Mouse (Mus musculus) heart, embryonic 15.5 days (tissue): Measurements from ENCODE around the gene Tmem120b. TPM values are rescaled to one million over a fixed set of nuclear protein-coding genes. Genes with fewer than 3 reads are reported as not detected.

Experiments
- ATAC-seq: fragments of 200-750 bp; cut with Nextera tagmentation; replicated peaks from 2 replicates; pipeline ENCODE4 v1.8.0; 2017; ENCODE audit warnings: low read depth, moderate TSS enrichment; ENCODE audit not compliant: insufficient number of reproducible peaks, insufficient read depth, low FRiP score
- H3K27ac ChIP-seq: fragments of 300-500 bp; sonication (generic); 2 replicates; pipeline ENCODE4 v1.5.1; 2015; ENCODE audit warnings: mild to moderate bottlenecking, inconsistent platforms
- H3K27me3 ChIP-seq: fragments of 300-500 bp; sonication (generic); 2 replicates; pipeline ENCODE4 v1.6.1; 2015; ENCODE audit warnings: inconsistent platforms
- H3K36me3 ChIP-seq: fragments of 300-500 bp; sonication (generic); 2 replicates; pipeline ENCODE4 v1.6.1; 2015; ENCODE audit warnings: mild to moderate bottlenecking, inconsistent platforms
- H3K4me1 ChIP-seq: fragments of 300-500 bp; sonication (generic); replicated peaks from 2 replicates; pipeline ENCODE4 v1.6.1; 2015; ENCODE audit warnings: inconsistent platforms
- H3K4me2 ChIP-seq: fragments of 300-500 bp; sonication (generic); 2 replicates; pipeline ENCODE4 v1.6.1; 2015; ENCODE audit warnings: inconsistent platforms, mild to moderate bottlenecking, moderate library complexity
- H3K4me3 ChIP-seq: fragments of 300-500 bp; sonication (generic); 2 replicates; pipeline ENCODE4 v1.5.1; 2015; ENCODE audit warnings: mild to moderate bottlenecking, inconsistent platforms
- H3K9ac ChIP-seq: fragments of 300-500 bp; sonication (generic); 2 replicates; pipeline ENCODE4 v1.6.1; 2015; ENCODE audit warnings: mild to moderate bottlenecking, inconsistent platforms
- H3K9me3 ChIP-seq: fragments of 300-500 bp; sonication (generic); replicated peaks from 2 replicates; pipeline ENCODE4 v1.6.1; 2016; ENCODE audit warnings: inconsistent platforms
- WGBS: fragments of 180-500 bp; shearing (Covaris S2); methylation state at CpG from one replicate; pipeline ENCODE4 v1.1.7; 2015; ENCODE audit warnings: mixed read lengths; 5-methylcytosine and 5-hydroxymethylcytosine counted together
- polyA plus RNA-seq: library from polyadenylated mRNA; unstranded; fragments of >200 nt; fragmentation: Nextera tagmentation; extraction: Ambion mirVana; gene quantifications from 2 replicates; pipeline ENCODE4 v1.2.1, GENCODE M21; 2015

Gene Tmem120b
- polyA plus RNA-seq, 1 experiment from 2014 or later: 11.3 TPM

DNA sequence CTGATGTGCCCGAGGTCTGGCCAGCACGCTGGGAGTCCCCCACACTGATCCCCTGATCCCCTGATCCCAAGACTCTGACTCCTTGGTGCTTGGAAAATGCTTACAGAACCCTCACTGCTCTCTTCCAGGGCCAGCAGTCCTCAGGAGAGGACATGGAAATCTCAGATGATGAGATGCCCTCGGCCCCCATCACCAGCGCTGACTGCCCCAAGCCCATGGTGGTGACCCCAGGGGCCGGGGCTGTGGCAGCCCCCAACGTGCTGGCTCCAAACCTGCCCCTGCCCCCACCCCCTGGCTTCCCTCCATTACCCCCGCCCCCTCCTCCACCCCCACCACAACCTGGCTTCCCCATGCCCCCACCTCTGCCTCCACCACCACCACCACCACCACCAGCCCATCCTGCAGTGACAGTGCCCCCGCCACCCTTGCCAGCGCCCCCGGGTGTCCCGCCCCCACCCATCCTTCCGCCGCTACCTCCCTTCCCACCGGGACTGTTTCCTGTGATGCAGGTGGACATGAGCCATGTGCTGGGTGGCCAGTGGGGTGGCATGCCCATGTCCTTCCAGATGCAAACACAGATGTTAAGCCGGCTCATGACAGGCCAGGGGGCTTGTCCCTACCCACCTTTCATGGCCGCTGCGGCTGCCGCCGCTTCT, 83.6 kb downstream of the Tmem120b start:
- H3K4me1 ChIP-seq: peaks cover 45% of the 10 kb centered on the region
- H3K4me2 ChIP-seq: no peak overlapping the region
- no peaks in the 10 kb centered on the region for H3K27me3 ChIP-seq
- H3K36me3 ChIP-seq: peaks cover 63% of the 10 kb centered on the region
- WGBS: 91% methylated on average over 18 of the region's 19 CpGs
- H3K9me3 ChIP-seq: no peaks in the 10 kb centered on the region
- ATAC-seq: no peak
- H3K27ac ChIP-seq: no peak overlapping the region
- H3K4me3 ChIP-seq: no peak overlapping the region
- no peak overlapping the region for H3K9ac ChIP-seq

DNA sequence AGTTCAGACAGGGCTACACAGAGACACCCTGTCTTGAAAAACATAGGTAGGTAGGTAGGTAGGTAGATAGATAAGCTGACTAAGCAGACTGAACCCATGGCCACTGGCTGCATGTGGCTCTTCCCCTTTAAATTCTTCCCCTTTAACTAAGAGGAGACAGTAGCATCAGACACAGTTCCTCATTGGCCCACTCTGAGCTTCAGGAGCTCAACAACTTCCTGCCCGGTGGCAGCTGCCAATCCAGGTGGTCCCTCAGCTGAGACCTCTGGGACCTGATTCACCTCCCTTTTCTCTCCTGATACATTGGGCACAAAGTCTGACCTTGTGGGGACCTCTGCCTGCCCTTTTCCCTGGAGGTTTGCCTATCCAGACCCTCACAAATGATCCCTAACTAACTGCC, 84.7 kb downstream of the Tmem120b start:
- H3K4me3 ChIP-seq: no peak overlapping the region
- H3K36me3 ChIP-seq: peaks cover 63% of the 10 kb centered on the region
- H3K9me3 ChIP-seq: no peaks in the 10 kb centered on the region
- no peak for ATAC-seq
- H3K27me3 ChIP-seq: no peaks in the 10 kb centered on the region
- H3K9ac ChIP-seq: no peak overlapping the region
- H3K4me1 ChIP-seq: peaks cover 40% of the 10 kb centered on the region
- H3K27ac ChIP-seq: no peak overlapping the region
- H3K4me2 ChIP-seq: no peak overlapping the region
- 74% methylated on average over 1 of the region's 1 CpGs for WGBS

DNA sequence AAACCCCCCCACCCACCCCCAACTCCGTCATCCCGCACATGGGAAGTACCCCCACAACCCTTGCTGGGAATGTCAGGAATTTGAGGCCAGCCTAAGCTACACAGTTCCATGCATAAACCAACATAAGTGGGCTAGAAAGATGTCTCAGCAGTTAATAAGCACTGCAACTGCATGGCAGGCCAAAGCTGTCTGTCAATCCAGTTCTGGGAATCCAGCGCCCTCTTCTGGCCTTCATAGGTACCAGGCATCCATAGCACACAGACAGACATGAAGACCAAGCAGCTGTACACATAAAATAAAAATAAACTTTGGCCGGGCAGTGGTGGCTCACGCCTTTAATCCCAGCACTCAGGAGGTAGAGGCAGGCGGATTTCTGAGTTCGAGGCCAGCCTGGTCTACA, 87.2 kb downstream of the Tmem120b start:
- H3K9me3 ChIP-seq: no peaks in the 10 kb centered on the region
- H3K4me1 ChIP-seq: peaks cover 15% of the 10 kb centered on the region
- H3K4me3 ChIP-seq: no peak overlapping the region
- 39% methylated on average over 7 of the region's 7 CpGs for WGBS
- H3K27ac ChIP-seq: no peak overlapping the region
- H3K4me2 ChIP-seq: no peak overlapping the region
- ATAC-seq: no peak
- H3K36me3 ChIP-seq: peaks cover 77% of the 10 kb centered on the region
- no peaks in the 10 kb centered on the region for H3K27me3 ChIP-seq
- no peak overlapping the region for H3K9ac ChIP-seq

DNA sequence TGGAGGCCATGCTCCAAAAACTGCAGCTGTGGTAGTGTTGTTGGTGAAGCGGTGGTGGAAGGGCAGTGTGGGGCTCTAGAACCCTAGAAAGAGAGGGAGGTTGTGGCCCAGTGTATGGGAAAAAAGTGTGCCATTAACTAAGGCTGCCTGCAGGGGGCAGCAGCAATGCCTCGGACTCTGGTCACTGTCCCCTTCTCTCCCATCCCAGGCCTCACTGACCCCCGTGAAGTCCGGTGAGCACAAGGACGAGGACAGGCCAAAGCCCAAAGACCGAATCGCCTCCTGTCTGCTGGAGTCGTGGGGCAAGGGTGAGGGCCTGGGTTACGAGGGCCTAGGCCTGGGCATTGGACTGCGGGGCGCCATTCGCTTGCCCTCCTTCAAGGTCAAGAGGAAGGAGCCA, 88.5 kb downstream of the Tmem120b start:
- H3K27ac ChIP-seq: no peak overlapping the region
- no peaks in the 10 kb centered on the region for H3K9me3 ChIP-seq
- peaks cover 85% of the 10 kb centered on the region for H3K36me3 ChIP-seq
- H3K9ac ChIP-seq: no peak overlapping the region
- H3K4me3 ChIP-seq: no peak overlapping the region
- H3K4me1 ChIP-seq: 0 out of 2 replicates have a peak, but pooled peaks cover 2% of the 10 kb centered on the region
- no peaks in the 10 kb centered on the region for H3K27me3 ChIP-seq
- no peak for ATAC-seq
- no peak overlapping the region for H3K4me2 ChIP-seq
- 88% methylated on average over 12 of the region's 12 CpGs for WGBS

DNA sequence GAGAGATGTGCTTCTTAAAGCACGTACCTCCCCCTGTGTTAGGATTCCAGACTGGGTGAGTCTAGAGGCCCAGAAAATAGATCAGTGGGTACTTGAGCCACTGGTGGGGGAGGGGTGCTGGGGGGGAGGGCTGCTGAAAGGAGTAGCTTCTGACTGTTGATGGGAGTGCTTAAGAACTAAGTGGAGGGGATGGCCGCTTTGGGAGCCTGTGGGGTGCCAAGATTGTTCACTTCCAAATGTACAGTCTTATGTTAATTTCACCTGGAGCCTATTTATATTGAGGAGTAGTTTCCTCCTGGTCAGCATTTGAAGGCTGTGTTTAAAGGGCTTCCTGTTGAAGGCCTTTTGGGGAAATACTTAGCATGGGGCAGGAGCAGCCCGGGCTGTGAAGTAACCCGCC, 89.8 kb downstream of the Tmem120b start:
- Histone ChIP-seq H3K4me2 (no peak overlapping the region), H3K27ac (no peak overlapping the region), H3K9ac (no peak overlapping the region), H3K36me3 (peaks cover 86% of the 10 kb centered on the region), H3K9me3 (no peaks in the 10 kb centered on the region), H3K4me3 (no peak overlapping the region), H3K27me3 (no peaks in the 10 kb centered on the region), H3K4me1 (no peaks in the 10 kb centered on the region)
- ATAC-seq: no peak
- WGBS: 70% methylated on average over 4 of the region's 4 CpGs

DNA sequence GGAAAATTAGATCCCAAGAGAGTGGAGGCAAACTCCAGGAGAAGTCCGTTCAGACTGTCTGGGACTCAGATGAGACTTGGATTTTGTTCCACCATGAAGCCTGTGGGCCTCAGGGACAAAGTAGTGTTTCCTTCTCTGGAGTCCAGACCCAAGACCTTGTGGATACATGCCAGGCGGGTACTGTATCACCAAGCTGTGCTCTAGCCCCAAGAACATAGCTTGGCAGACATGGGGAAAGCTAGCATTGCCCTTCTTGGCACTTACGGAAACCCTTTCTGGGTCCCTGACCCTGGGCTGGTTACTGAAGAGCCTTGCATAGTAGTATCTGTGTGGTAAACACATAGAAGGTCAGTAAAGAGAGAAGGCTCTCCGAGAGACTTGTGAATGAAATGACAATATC, 91.2 kb downstream of the Tmem120b start:
- 91% methylated on average over 4 of the region's 4 CpGs for WGBS
- no peak overlapping the region for H3K9ac ChIP-seq
- no peak overlapping the region for H3K4me2 ChIP-seq
- no peaks in the 10 kb centered on the region for H3K4me1 ChIP-seq
- H3K27ac ChIP-seq: no peak overlapping the region
- peaks cover 86% of the 10 kb centered on the region for H3K36me3 ChIP-seq
- no peak overlapping the region for H3K4me3 ChIP-seq
- no peaks in the 10 kb centered on the region for H3K27me3 ChIP-seq
- ATAC-seq: no peak
- H3K9me3 ChIP-seq: no peaks in the 10 kb centered on the region

DNA sequence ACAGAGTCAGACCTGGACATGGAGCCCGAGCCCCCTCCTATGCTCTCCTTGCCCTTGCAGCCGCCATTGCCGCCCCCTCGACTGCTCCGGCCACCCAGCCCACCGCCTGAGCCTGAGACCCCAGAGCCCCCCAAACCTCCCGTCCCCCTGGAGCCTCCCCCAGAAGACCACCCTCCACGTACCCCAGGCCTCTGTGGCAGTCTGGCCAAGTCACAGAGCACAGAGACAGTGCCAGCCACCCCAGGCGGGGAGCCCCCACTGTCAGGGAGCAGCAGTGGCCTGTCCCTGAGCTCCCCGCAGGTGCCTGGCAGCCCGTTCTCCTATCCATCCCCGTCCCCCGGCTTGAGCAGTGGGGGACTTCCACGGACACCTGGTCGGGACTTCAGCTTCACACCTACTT, 91.7 kb downstream of the Tmem120b start:
- Histone ChIP-seq H3K9me3 (no peaks in the 10 kb centered on the region), H3K4me1 (no peaks in the 10 kb centered on the region), H3K4me2 (no peak overlapping the region), H3K36me3 (peaks cover 85% of the 10 kb centered on the region), H3K4me3 (no peak overlapping the region), H3K27ac (no peak overlapping the region), H3K27me3 (no peaks in the 10 kb centered on the region), H3K9ac (no peak overlapping the region)
- 93% methylated on average over 15 of the region's 15 CpGs for WGBS
- ATAC-seq: no peak

DNA sequence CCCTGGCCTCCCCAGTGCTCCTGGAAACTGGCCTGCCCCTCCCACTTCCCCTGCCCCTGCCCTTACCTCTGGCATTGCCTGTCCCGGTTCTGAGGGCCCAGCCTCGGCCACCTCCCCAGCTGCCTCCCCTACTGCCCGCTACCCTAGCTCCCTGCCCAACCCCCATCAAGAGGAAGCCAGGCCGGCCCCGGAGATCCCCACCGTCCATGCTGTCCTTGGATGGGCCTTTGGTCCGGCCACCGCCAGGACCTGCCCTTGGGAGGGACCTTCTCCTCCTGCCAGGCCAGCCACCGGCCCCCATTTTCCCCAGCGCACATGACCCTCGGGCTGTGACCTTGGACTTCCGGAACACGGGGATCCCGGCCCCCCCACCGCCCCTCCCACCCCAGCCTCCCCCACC, 92.1 kb downstream of the Tmem120b start:
- Histone ChIP-seq H3K27ac (no peak overlapping the region), H3K4me1 (no peaks in the 10 kb centered on the region), H3K4me2 (no peak overlapping the region), H3K9ac (no peak overlapping the region), H3K27me3 (no peaks in the 10 kb centered on the region), H3K9me3 (no peaks in the 10 kb centered on the region), H3K4me3 (no peak overlapping the region), H3K36me3 (peaks cover 83% of the 10 kb centered on the region)
- WGBS: 87% methylated on average over 14 of the region's 15 CpGs
- ATAC-seq: no peak; the same call in 1 of the 2 replicates

DNA sequence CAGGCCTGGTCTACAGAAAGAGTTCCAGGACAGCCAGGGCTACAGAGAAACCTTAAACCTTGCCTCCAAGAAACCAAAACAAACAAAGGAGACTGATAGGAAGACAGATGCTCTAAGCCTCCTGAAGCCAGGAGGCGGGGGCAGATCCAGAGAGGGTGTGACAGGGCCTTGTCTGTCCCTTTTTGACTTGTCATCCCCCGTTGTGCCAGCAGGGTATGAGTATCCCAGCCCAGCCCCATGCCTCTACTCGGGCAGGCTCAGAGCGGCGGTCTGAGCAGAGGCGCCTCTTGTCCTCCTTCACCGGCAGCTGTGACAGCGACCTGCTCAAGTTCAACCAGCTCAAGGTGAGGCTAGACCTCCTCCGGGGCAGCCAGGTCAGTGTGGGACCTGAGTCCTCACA, 94.7 kb downstream of the Tmem120b start:
- Histone ChIP-seq H3K27ac (no peak overlapping the region), H3K4me1 (no peaks in the 10 kb centered on the region), H3K4me2 (no peak overlapping the region), H3K4me3 (no peak overlapping the region), H3K9me3 (no peaks in the 10 kb centered on the region), H3K27me3 (no peaks in the 10 kb centered on the region), H3K9ac (no peak overlapping the region), H3K36me3 (peaks cover 83% of the 10 kb centered on the region)
- ATAC-seq: no peak
- WGBS: 70% methylated on average over 9 of the region's 9 CpGs

DNA sequence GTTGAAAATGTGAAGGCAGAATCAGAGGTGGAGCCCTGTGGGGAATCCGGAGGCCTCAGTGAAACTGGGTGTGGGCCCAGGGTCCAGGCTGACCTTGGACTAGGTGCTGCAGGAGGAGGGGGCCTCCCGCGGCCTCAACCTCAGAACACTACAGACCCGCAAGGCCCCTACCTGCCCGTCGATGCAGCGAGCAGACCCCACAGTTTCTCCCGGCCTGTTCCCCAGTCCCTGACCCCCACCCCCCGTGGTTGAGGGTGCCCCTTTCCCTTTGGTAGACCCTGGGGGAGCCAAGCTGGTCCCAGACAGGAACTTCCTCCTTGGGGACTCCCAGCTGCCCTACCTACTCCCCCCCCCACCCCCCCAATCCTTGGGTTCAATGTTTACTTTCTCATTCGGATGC, 98.2 kb downstream of the Tmem120b start:
- ATAC-seq: no peak
- Histone ChIP-seq H3K4me3 (no peak overlapping the region), H3K27ac (no peak overlapping the region), H3K4me2 (no peak overlapping the region), H3K9me3 (no peaks in the 10 kb centered on the region), H3K36me3 (peaks cover 48% of the 10 kb centered on the region), H3K4me1 (peaks cover 3% of the 10 kb centered on the region; the same call in 1 of the 2 replicates), H3K27me3 (no peaks in the 10 kb centered on the region), H3K9ac (no peak overlapping the region)
- WGBS: 89% methylated on average over 10 of the region's 10 CpGs
